Mouse (Mus musculus) limb, embryonic 14.5 days (tissue): ENCODE results near the gene Cx3cr1. TPM values are rescaled to one million over a fixed set of nuclear protein-coding genes. Genes with fewer than 3 reads are reported as not detected.

ENCODE experiments used
- ATAC-seq: fragments of 200-750 bp; cut with Nextera tagmentation; 2 replicates; pipeline ENCODE4 v1.8.0; 2017; ENCODE audit warnings: low read depth, moderate number of reproducible peaks, moderate TSS enrichment; ENCODE audit not compliant: low FRiP score
- DNase-seq: peaks from one replicate; pipeline ENCODE4 v3.0.0-alpha.2; 2015; ENCODE audit warnings: low spot score
- H3K27ac ChIP-seq: fragments of 300-500 bp; sonication (generic); replicated peaks from 2 replicates; pipeline ENCODE4 v1.5.1; 2014; ENCODE audit warnings: low read depth, mild to moderate bottlenecking, low read length, moderate library complexity, mixed read lengths
- H3K27me3 ChIP-seq: fragments of 300-500 bp; sonication (generic); 2 replicates; pipeline ENCODE4 v1.6.1; 2014; ENCODE audit warnings: low read length, mixed read lengths; ENCODE audit not compliant: control insufficient read depth, insufficient read depth
- H3K36me3 ChIP-seq: fragments of 300-500 bp; sonication (generic); 2 replicates; pipeline ENCODE4 v1.6.1; 2014; ENCODE audit warnings: mild to moderate bottlenecking, low read length, moderate library complexity, mixed read lengths; ENCODE audit not compliant: control insufficient read depth, insufficient read depth
- H3K4me1 ChIP-seq: fragments of 300-500 bp; sonication (generic); 2 replicates; pipeline ENCODE4 v1.6.1; 2014; ENCODE audit warnings: antibody characterized with exemption, low read length, mixed read lengths; ENCODE audit not compliant: control insufficient read depth, insufficient read depth
- H3K4me2 ChIP-seq: fragments of 300-500 bp; sonication (generic); replicated peaks from 2 replicates; pipeline ENCODE4 v1.6.1; 2014; ENCODE audit warnings: low read depth, mild to moderate bottlenecking, low read length, moderate library complexity; ENCODE audit not compliant: severe bottlenecking
- H3K4me3 ChIP-seq: fragments of 300-500 bp; sonication (generic); replicated peaks from 2 replicates; pipeline ENCODE4 v1.5.1; 2014; ENCODE audit warnings: low read length
- H3K9ac ChIP-seq: fragments of 300-500 bp; sonication (generic); 2 replicates; pipeline ENCODE4 v1.6.1; 2014; ENCODE audit warnings: mild to moderate bottlenecking, low read depth, low read length, moderate library complexity; ENCODE audit not compliant: severe bottlenecking
- H3K9me3 ChIP-seq: fragments of 300-500 bp; sonication (generic); 2 replicates; pipeline ENCODE4 v1.6.1; 2016; ENCODE audit warnings: low read length; ENCODE audit not compliant: control insufficient read depth
- POLR2A ChIP-seq: fragments of 200-500 bp; IDR thresholded peaks from 2 replicates; pipeline ENCODE4 v1.8.0; 2012; ENCODE audit warnings: inconsistent platforms, mild to moderate bottlenecking, moderate library complexity, borderline replicate concordance; ENCODE audit not compliant: insufficient read depth, insufficient read length; ENCODE audit errors: extremely low read depth
- WGBS: fragments of 180-500 bp; shearing (Covaris S2); extraction: QIAGEN DNeasy Blood & Tissue Kit; methylation state at CpG from one replicate; pipeline ENCODE4 v1.1.7; 2014; 5-methylcytosine and 5-hydroxymethylcytosine counted together
- polyA plus RNA-seq, 2 experiments: library from polyadenylated mRNA; depleted of rRNA in 1 of 2; stranded (reverse) in 1 of 2; unstranded in 1 of 2; fragments of >200 nt; fragmentation: Nextera tagmentation in 1 of 2; extraction: Ambion mirVana in 1 of 2; gene quantifications; 2 replicates each; pipeline versions ENCODE4 v1.2.1 to v1.2.3; 2012 to 2014

The Cx3cr1 gene
- polyA plus RNA-seq, 2 experiments, result 10.1 to 11.0 TPM

DNA sequence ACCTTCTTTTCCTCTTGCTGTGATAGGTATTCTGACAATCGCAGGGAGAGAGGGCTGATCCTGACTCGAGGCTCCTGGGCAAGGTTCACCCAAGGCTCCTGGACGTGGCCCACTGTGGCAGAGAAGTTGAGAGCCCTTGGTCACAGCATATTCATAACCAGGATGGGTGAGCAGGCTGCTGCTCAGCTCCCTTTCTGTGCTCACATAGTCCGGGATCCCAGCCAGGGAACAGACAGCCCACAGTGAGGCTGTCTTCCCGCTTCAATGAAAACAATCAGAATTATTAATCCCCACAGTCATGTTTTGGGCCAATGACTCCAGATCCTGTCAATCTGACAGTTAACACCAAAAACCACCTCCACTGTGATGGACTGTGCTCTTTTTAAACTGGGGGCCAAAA is 12.3 kb upstream of the Cx3cr1 start:
- Histone ChIP-seq H3K4me3 (no peak overlapping the region), H3K4me2 (no peak overlapping the region), H3K9ac (no peak overlapping the region), H3K27ac (no peak overlapping the region), H3K9me3 (no peaks in the 10 kb centered on the region), H3K27me3 (no peaks in the 10 kb centered on the region), H3K4me1 (no peaks in the 10 kb centered on the region), H3K36me3 (no peaks in the 10 kb centered on the region)
- no peak for TF ChIP-seq POLR2A
- DNase-seq (no peak), ATAC-seq (no peak)
- WGBS, result 70% methylated on average over 5 of the region's 5 CpGs

DNA sequence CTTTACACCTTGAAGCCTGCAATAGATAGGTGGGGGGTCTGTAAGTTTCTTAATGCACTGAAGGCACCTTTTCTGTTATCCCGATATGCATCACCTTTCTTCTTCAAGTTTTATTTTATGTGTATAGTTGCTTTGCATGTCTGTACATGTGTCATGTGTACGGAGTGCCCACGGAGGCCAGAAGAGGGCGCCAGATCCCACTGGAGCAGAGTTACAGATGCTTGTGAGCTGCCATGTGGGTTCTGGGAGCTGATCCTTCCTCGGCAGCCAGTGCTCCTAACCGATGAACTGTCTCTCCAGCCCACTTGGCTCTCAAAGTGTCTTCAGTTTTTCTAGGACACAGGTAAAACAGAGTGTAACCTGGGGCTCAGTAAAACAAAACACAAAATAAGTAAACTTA is 11.6 kb upstream of the Cx3cr1 start:
- Histone ChIP-seq H3K4me3 (no peak overlapping the region), H3K9ac (no peak overlapping the region), H3K4me2 (no peak overlapping the region), H3K36me3 (no peaks in the 10 kb centered on the region), H3K4me1 (no peaks in the 10 kb centered on the region), H3K27ac (no peak overlapping the region), H3K9me3 (no peaks in the 10 kb centered on the region), H3K27me3 (no peaks in the 10 kb centered on the region)
- ATAC-seq (no peak), DNase-seq (no peak)
- 72% methylated on average over 6 of the region's 6 CpGs for WGBS
- TF ChIP-seq POLR2A, result no peak

DNA sequence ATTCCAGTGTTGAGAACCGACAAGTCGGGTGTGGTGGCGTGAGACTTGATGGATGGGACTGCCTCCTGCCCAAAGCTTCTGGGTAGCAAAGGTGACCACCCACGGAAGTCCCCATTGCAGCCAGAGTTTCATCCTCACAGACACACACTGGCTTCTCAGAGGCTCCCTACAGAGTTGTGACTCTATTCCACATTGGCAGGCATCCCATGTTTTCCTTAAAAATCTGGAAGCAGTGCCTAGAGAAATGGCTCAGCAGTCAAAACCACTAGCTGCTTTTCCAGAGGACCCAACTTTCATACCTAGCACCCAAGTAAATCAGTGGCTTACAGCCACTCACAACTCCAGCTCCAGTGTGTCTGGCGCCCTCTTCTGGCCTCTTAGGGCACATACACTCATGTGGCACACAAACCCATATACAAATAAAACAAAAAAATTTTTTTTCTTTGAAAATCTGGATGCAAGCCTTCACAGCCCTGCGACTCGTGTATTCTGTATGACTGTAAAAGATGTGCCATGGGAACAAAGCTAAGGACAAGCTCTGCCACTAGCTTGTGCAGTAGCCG is 10.9 kb upstream of the Cx3cr1 start:
- no peaks in the 10 kb centered on the region for H3K9me3 ChIP-seq
- no peaks in the 10 kb centered on the region for H3K27me3 ChIP-seq
- 80% methylated on average over 8 of the region's 8 CpGs for WGBS
- ATAC-seq (no peak), DNase-seq (no peak)
- no peaks in the 10 kb centered on the region for H3K36me3 ChIP-seq
- H3K4me3 ChIP-seq, result no peak overlapping the region
- H3K4me2 ChIP-seq, result no peak overlapping the region
- H3K27ac ChIP-seq, result no peak overlapping the region
- H3K9ac ChIP-seq, result no peak overlapping the region
- no peaks in the 10 kb centered on the region for H3K4me1 ChIP-seq
- no peak for TF ChIP-seq POLR2A

DNA sequence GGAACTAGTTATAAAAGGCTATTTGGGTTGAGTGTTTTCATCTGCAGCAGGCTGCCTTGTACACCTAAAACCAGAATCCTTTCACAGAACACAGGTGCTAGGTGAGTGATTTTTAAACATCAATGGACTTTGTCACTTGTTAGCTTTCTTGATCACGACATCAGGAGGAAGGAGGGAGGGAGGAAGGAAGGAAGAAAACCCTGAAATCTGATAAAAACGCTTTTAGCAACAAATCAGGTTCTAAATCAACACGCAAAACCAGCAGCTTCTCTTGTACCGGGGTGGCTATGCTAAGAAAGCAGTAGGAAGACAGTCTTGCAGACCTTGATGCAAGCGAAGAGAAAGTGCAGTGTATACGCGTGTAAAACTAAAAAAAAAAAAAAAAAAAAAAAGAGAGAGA is 10.2 kb upstream of the Cx3cr1 start:
- no peaks in the 10 kb centered on the region for H3K9me3 ChIP-seq
- H3K27ac ChIP-seq, result no peak overlapping the region
- no peaks in the 10 kb centered on the region for H3K27me3 ChIP-seq
- DNase-seq (no peak), ATAC-seq (no peak)
- no peak overlapping the region for H3K4me3 ChIP-seq
- no peaks in the 10 kb centered on the region for H3K4me1 ChIP-seq
- whole genome bisulfite sequencing, result 76% methylated on average over 7 of the region's 7 CpGs
- no peaks in the 10 kb centered on the region for H3K36me3 ChIP-seq
- no peak overlapping the region for H3K4me2 ChIP-seq
- TF ChIP-seq POLR2A, result no peak
- no peak overlapping the region for H3K9ac ChIP-seq

DNA sequence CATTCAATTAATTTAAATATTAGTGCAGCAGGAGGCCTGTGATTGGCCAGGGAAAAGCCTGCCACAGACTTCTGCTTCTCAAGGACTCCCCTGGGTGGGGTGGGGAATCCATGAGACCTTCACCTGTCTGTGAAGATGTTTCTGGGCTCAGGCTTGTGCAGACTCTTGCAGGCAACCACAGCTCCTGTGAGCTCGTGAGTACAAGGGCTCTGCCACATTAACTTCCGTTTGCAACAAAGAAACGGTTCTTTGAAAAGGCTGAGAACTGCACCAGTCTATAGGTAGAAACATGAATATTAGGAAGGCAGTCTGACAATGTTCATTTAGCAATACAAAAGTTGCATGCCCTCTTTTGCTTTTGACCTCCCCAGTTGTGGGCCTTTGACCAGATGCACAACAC is 8.6 kb upstream of the Cx3cr1 start:
- DNase-seq (no peak), ATAC-seq (no peak)
- no peak overlapping the region for H3K4me3 ChIP-seq
- H3K4me1 ChIP-seq, result no peaks in the 10 kb centered on the region
- no peak overlapping the region for H3K9ac ChIP-seq
- no peak for TF ChIP-seq POLR2A
- no peaks in the 10 kb centered on the region for H3K9me3 ChIP-seq
- no peaks in the 10 kb centered on the region for H3K27me3 ChIP-seq
- no peaks in the 10 kb centered on the region for H3K36me3 ChIP-seq
- no peak overlapping the region for H3K4me2 ChIP-seq
- H3K27ac ChIP-seq, result no peak overlapping the region
- 83% methylated on average over 3 of the region's 3 CpGs for WGBS

DNA sequence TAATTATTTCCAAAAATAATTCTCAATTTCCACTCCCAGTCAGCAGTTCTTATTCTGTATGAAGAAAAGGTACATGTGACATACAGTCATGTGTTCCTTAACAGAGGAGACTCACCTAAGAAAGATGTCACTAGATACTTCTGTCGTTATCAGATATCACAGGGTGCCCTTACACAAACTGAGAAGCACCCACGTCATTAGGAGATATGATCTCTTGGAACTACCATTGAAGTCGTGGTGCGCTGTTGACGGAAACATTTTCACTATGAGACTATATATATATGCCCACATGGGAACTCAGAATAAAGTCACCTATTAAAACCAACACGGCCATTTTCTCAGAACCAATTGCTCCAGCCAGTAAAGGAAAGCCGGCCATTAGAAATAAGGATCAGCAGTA is 4.8 kb upstream of the Cx3cr1 start:
- 83% methylated on average over 7 of the region's 7 CpGs for WGBS
- no peak for DNase-seq
- no peak for TF ChIP-seq POLR2A

More for the DNA sequence above, 4.8 kb upstream of the Cx3cr1 start:
- no peak for ATAC-seq
- no peak overlapping the region for H3K9ac ChIP-seq
- H3K36me3 ChIP-seq, result no peaks in the 10 kb centered on the region
- no peak overlapping the region for H3K4me3 ChIP-seq
- no peak overlapping the region for H3K4me2 ChIP-seq
- no peak overlapping the region for H3K27ac ChIP-seq
- H3K4me1 ChIP-seq, result no peaks in the 10 kb centered on the region
- no peaks in the 10 kb centered on the region for H3K9me3 ChIP-seq
- no peaks in the 10 kb centered on the region for H3K27me3 ChIP-seq
